22 mouse cellular contexts compared by ENCODE assay signal in the genomic region with DNA sequence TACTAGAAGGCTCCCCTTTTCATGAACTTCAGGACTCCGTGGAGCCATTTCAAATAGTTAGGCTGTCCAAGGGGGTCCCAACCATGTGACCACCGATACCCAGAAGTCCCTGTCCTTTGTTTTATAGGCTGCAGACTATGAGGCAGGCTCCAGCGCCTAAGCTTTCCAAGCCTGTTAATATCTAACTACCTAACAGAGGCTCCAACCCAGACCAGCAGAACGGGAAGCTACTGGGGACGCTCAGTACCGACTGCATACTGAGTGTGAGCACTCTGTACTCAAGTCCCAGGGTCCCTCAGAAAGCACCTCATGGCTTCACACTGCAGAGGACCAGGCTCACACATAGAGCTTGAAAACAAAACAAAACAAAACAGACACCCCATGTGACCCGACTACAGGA. TPM values are rescaled to one million over a fixed set of nuclear protein-coding genes. Genes with fewer than 3 reads are reported as not detected.
A peak's percentile ranks its signal among the peaks of the same experiment; 100 is the strongest.
DNase-seq lines count a peak whose midpoint lies in the region; ATAC-seq and TF ChIP-seq lines count a peak whose summit lies in the region.
"Had no signal": no experiment of that assay in that cellular context is flagged by ENCODE, and none has a peak within 500 bp of the region (broad histone marks: within the 10 kb centered on the region; RNA-seq: fewer than 3 reads in every experiment).

No protein-coding gene starts in this region.

- ATAC-seq in heart, embryonic 12.5 days (ENCODE audit: insufficient number of reproducible peaks, low FRiP score), result no peak
- ATAC-seq in liver, embryonic 15.5 days (ENCODE audit: insufficient read depth), result peak; percentile 47
- ATAC-seq in midbrain, embryonic 13.5 days, result no peak
- no peak for ATAC-seq in forebrain, embryonic 15.5 days (replicated peaks)
- ATAC-seq: forebrain, postnatal 0 days; hindbrain, postnatal 0 days; midbrain, embryonic 15.5 days had no signal

- H3K4me2 ChIP-seq in heart, embryonic 12.5 days, result no peak overlapping the region
- no peak overlapping the region for H3K4me2 ChIP-seq in liver, embryonic 15.5 days
- H3K4me2 ChIP-seq in midbrain, embryonic 13.5 days (replicated peaks), result no peak overlapping the region
- no peak overlapping the region for H3K4me2 ChIP-seq in forebrain, embryonic 15.5 days (replicated peaks)
- H3K4me2 ChIP-seq: midbrain, embryonic 15.5 days had no signal

- no peaks in the 10 kb centered on the region for H3K36me3 ChIP-seq in heart, embryonic 12.5 days
- H3K36me3 ChIP-seq in kidney, adult 2 months (ENCODE audit: control insufficient read depth, insufficient read depth, low read length), result no peaks in the 10 kb centered on the region
- peaks cover 29% of the 10 kb centered on the region for H3K36me3 ChIP-seq in liver, embryonic 15.5 days (replicated peaks)
- H3K36me3 ChIP-seq in midbrain, embryonic 13.5 days, result no peaks in the 10 kb centered on the region
- H3K36me3 ChIP-seq in forebrain, embryonic 15.5 days, result no peaks in the 10 kb centered on the region
- H3K36me3 ChIP-seq: hindbrain, embryonic 10.5 days; midbrain, embryonic 15.5 days had no signal

- no peak overlapping the region for H3K27ac ChIP-seq in heart, embryonic 12.5 days (ENCODE audit: poor library complexity, severe bottlenecking)
- no peak overlapping the region for H3K27ac ChIP-seq in kidney, adult 2 months (ENCODE audit: insufficient read depth, low read depth, low read length)
- no peak overlapping the region for H3K27ac ChIP-seq in liver, embryonic 15.5 days (replicated peaks)
- H3K27ac ChIP-seq in midbrain, embryonic 13.5 days, result no peak overlapping the region
- no peak overlapping the region for H3K27ac ChIP-seq in forebrain, embryonic 15.5 days (replicated peaks)
- H3K27ac ChIP-seq: hindbrain, embryonic 10.5 days; hindbrain, postnatal 0 days; midbrain, embryonic 15.5 days had no signal

- no peaks in the 10 kb centered on the region for H3K9me3 ChIP-seq in heart, embryonic 12.5 days (replicated peaks)
- no peaks in the 10 kb centered on the region for H3K9me3 ChIP-seq in liver, embryonic 15.5 days (replicated peaks)
- H3K9me3 ChIP-seq in midbrain, embryonic 13.5 days, result no peaks in the 10 kb centered on the region
- no peaks in the 10 kb centered on the region for H3K9me3 ChIP-seq in forebrain, embryonic 15.5 days
- H3K9me3 ChIP-seq: hindbrain, embryonic 10.5 days; midbrain, embryonic 15.5 days had no signal

- 67% methylated on average over 7 of the region's 7 CpGs for WGBS in heart, embryonic 12.5 days
- 39% methylated on average over 7 of the region's 7 CpGs for WGBS in kidney, adult 2 months
- 70% methylated on average over 7 of the region's 7 CpGs for WGBS in liver, embryonic 15.5 days (ENCODE audit: insufficient replicate concordance)
- WGBS in midbrain, embryonic 13.5 days, result 82% methylated on average over 7 of the region's 7 CpGs
- 74% methylated on average over 7 of the region's 7 CpGs for WGBS in forebrain, embryonic 15.5 days

- H3K4me1 ChIP-seq in heart, embryonic 12.5 days (replicated peaks), result no peaks in the 10 kb centered on the region
- H3K4me1 ChIP-seq in kidney, adult 2 months (ENCODE audit: control insufficient read depth, insufficient read depth, low read length), result peaks cover 7% of the 10 kb centered on the region; the same call in 1 of the 2 replicates
- peaks cover 14% of the 10 kb centered on the region for H3K4me1 ChIP-seq in liver, embryonic 15.5 days (replicated peaks)
- no peaks in the 10 kb centered on the region for H3K4me1 ChIP-seq in midbrain, embryonic 13.5 days (replicated peaks)
- H3K4me1 ChIP-seq in forebrain, embryonic 15.5 days, result no peaks in the 10 kb centered on the region
- H3K4me1 ChIP-seq: midbrain, embryonic 15.5 days had no signal

- TF ChIP-seq CTCF in kidney, adult 2 months (conservative IDR thresholded peaks at IDR 0.05; ENCODE audit: insufficient read depth, insufficient read length, low read depth, low read length), result no peak

- peak; percentile 81 for DNase-seq in heart, adult 11 months
- peak; percentile 68 for DNase-seq in kidney, adult 2 months
- peak; percentile 51 for DNase-seq in kidney, postnatal 14 days
- no peak for DNase-seq in adipocyte (ENCODE audit: low spot score)
- DNase-seq: adrenal gland, postnatal 10 days; cerebellum, adult 11 months; cerebellum, postnatal 14 days; embryo, embryonic 11 days; forebrain, postnatal 0 days; gastrocnemius, postnatal 36 days; layer of hippocampus, postnatal 36 days; lung, adult 18-20 months; lung, postnatal 14 days; thymus, postnatal 25 days had no signal

- H3K4me3 ChIP-seq in heart, embryonic 12.5 days, result no peak overlapping the region
- H3K4me3 ChIP-seq in kidney, adult 2 months (ENCODE audit: insufficient read depth, low read depth, low read length), result no peak overlapping the region
- H3K4me3 ChIP-seq in liver, embryonic 15.5 days (replicated peaks), result no peak overlapping the region
- no peak overlapping the region for H3K4me3 ChIP-seq in midbrain, embryonic 13.5 days (replicated peaks)
- no peak overlapping the region for H3K4me3 ChIP-seq in forebrain, embryonic 15.5 days
- H3K4me3 ChIP-seq: hindbrain, embryonic 10.5 days; midbrain, embryonic 15.5 days; myocyte had no signal

- H3K9ac ChIP-seq in heart, embryonic 12.5 days, result no peak overlapping the region
- H3K9ac ChIP-seq in liver, embryonic 15.5 days, result no peak overlapping the region
- no peak overlapping the region for H3K9ac ChIP-seq in midbrain, embryonic 13.5 days (replicated peaks)
- H3K9ac ChIP-seq in forebrain, embryonic 15.5 days (replicated peaks), result no peak overlapping the region
- H3K9ac ChIP-seq: forebrain, postnatal 0 days; midbrain, embryonic 15.5 days had no signal

- H3K27me3 ChIP-seq in heart, embryonic 12.5 days (replicated peaks), result peaks cover 23% of the 10 kb centered on the region
- H3K27me3 ChIP-seq in kidney, adult 2 months (replicated peaks; ENCODE audit: control insufficient read depth, insufficient read depth, low read length), result no peaks in the 10 kb centered on the region
- peaks cover 14% of the 10 kb centered on the region for H3K27me3 ChIP-seq in liver, embryonic 15.5 days
- no peaks in the 10 kb centered on the region for H3K27me3 ChIP-seq in midbrain, embryonic 13.5 days
- H3K27me3 ChIP-seq in forebrain, embryonic 15.5 days, result no peaks in the 10 kb centered on the region
- H3K27me3 ChIP-seq: midbrain, embryonic 15.5 days had no signal

- TF ChIP-seq POLR2A in kidney, adult 2 months (IDR thresholded peaks at IDR 0.05; ENCODE audit: low read depth, low read length), result no peak

RNA-seq across cellular contexts. Expression of gene Isg20, which starts 9.3 kb away (rescaled TPM):
- polyA plus RNA-seq in heart, embryonic 12.5 days (2016; fragmentation: Nextera tagmentation; extraction: Ambion mirVana), result 0.63 and 0.72 TPM in 2 replicates
- 10.9 and 12.5 TPM in 2 replicates for polyA plus RNA-seq in kidney, adult 2 months (2012; rRNA removed)
- 94.6 and 121 TPM in 2 replicates for polyA plus RNA-seq in liver, embryonic 15.5 days (2015; fragmentation: Nextera tagmentation; extraction: Ambion mirVana)
- polyA plus RNA-seq in midbrain, embryonic 13.5 days (2015; fragmentation: Nextera tagmentation; extraction: Ambion mirVana), result 0.21 and 0.40 TPM in 2 replicates
- polyA plus RNA-seq in forebrain, embryonic 15.5 days (2015; fragmentation: Nextera tagmentation; extraction: Ambion mirVana), result 1.7 TPM in 2 replicates

RNA-seq across cellular contexts. Expression of gene Aen, which starts 26.9 kb away (rescaled TPM):
- polyA plus RNA-seq in heart, embryonic 12.5 days (2016; fragmentation: Nextera tagmentation; extraction: Ambion mirVana), result 34.2 and 36.3 TPM in 2 replicates
- 20.1 and 20.7 TPM in 2 replicates for polyA plus RNA-seq in kidney, adult 2 months (2012; rRNA removed)
- polyA plus RNA-seq in liver, embryonic 15.5 days (2015; fragmentation: Nextera tagmentation; extraction: Ambion mirVana), result 15.9 and 19.3 TPM in 2 replicates
- polyA plus RNA-seq in midbrain, embryonic 13.5 days (2015; fragmentation: Nextera tagmentation; extraction: Ambion mirVana), result 47.0 and 49.9 TPM in 2 replicates
- 55.5 and 57.1 TPM in 2 replicates for polyA plus RNA-seq in forebrain, embryonic 15.5 days (2015; fragmentation: Nextera tagmentation; extraction: Ambion mirVana)
